Mouse (Mus musculus) ES-Bruce4 (cell line): ENCODE results near the gene Gm45837.

Experiments used
- CTCF ChIP-seq: IDR thresholded peaks from one replicate; pipeline ENCODE4 v1.8.1; 2011; ENCODE audit warnings: low read depth, low read length
- POLR2A ChIP-seq: IDR thresholded peaks from one replicate; pipeline ENCODE4 v1.8.1; 2011; ENCODE audit warnings: low read length; ENCODE audit not compliant: insufficient read depth

DNA sequence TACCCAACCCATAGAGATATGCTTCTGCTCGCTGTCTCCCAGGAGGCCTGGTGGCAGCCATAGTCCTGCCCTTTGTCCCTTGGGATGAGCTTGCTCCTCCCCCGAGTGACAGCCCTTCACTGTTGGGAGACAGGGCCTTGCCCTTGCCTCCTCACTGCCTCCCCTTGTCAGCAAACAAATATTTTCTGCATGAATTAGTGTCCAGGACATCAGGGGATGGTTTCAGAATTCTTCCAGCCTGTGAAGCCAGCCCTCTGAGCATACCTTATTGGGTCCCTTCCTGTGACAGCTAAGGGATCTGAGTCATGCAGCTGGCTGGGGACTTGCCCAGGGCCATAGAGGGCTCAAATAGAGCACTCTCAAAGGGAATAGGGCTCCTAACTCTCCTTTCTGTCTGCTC lies 98.5 kb downstream of the Gm45837 start:
- TF ChIP-seq CTCF (no peak), POLR2A (no peak)
